Mouse (Mus musculus) embryonic facial prominence, embryonic 12.5 days (tissue): Measurements from ENCODE around the gene Astn2. TPM values are rescaled to one million over a fixed set of nuclear protein-coding genes. Genes with fewer than 3 reads are reported as not detected.

ENCODE experiments used
- ATAC-seq: fragments of 200-750 bp; cut with Nextera tagmentation; 2 replicates; pipeline ENCODE4 v1.8.0; 2017; ENCODE audit not compliant: insufficient number of reproducible peaks, insufficient read depth, low FRiP score, low TSS enrichment
- H3K27ac ChIP-seq: fragments of 300-500 bp; sonication (generic); 2 replicates; pipeline ENCODE4 v1.5.1; 2016; ENCODE audit warnings: mild to moderate bottlenecking
- H3K27me3 ChIP-seq: fragments of 300-500 bp; sonication (generic); 2 replicates; pipeline ENCODE4 v1.6.1; 2016; ENCODE audit warnings: mild to moderate bottlenecking, moderate library complexity
- H3K36me3 ChIP-seq: fragments of 300-500 bp; sonication (generic); 2 replicates; pipeline ENCODE4 v1.6.1; 2016; ENCODE audit warnings: mild to moderate bottlenecking
- H3K4me1 ChIP-seq: fragments of 300-500 bp; sonication (generic); 2 replicates; pipeline ENCODE4 v1.6.1; 2016
- H3K4me2 ChIP-seq: fragments of 300-500 bp; sonication (generic); replicated peaks from 2 replicates; pipeline ENCODE4 v1.6.1; 2016; ENCODE audit warnings: mild to moderate bottlenecking, moderate library complexity
- H3K4me3 ChIP-seq: fragments of 300-500 bp; sonication (generic); 2 replicates; pipeline ENCODE4 v1.5.1; 2016; ENCODE audit warnings: mild to moderate bottlenecking
- H3K9ac ChIP-seq: fragments of 300-500 bp; sonication (generic); 2 replicates; pipeline ENCODE4 v1.6.1; 2016; ENCODE audit warnings: mild to moderate bottlenecking, moderate library complexity
- H3K9me3 ChIP-seq: fragments of 300-500 bp; sonication (generic); 2 replicates; pipeline ENCODE4 v1.6.1; 2016; ENCODE audit warnings: mild to moderate bottlenecking, moderate library complexity
- WGBS: fragments of 180-500 bp; shearing (Covaris S2); methylation state at CpG from one replicate; pipeline ENCODE4 v1.1.7; 2016; 5-methylcytosine and 5-hydroxymethylcytosine counted together
- polyA plus RNA-seq: library from polyadenylated mRNA; unstranded; fragments of >200 nt; fragmentation: Nextera tagmentation; extraction: Ambion mirVana; gene quantifications from 2 replicates; pipeline ENCODE4 v1.2.1, GENCODE M21; 2016

The Astn2 gene
- polyA plus RNA-seq, 1 experiment from 2014 or later: 1.6 TPM

GRCm38 (mm10) chr4:65814176-65814535 is 590.3 kb downstream of the Astn2 start:
- Histone ChIP-seq H3K27me3 (no peaks in the 10 kb centered on the region), H3K4me1 (no peaks in the 10 kb centered on the region), H3K27ac (no peak overlapping the region), H3K36me3 (no peaks in the 10 kb centered on the region), H3K4me3 (no peak overlapping the region), H3K9me3 (no peaks in the 10 kb centered on the region), H3K4me2 (no peak overlapping the region), H3K9ac (no peak overlapping the region)
- 90% methylated on average over 2 of the region's 2 CpGs for WGBS
- no peak for ATAC-seq

DNA sequence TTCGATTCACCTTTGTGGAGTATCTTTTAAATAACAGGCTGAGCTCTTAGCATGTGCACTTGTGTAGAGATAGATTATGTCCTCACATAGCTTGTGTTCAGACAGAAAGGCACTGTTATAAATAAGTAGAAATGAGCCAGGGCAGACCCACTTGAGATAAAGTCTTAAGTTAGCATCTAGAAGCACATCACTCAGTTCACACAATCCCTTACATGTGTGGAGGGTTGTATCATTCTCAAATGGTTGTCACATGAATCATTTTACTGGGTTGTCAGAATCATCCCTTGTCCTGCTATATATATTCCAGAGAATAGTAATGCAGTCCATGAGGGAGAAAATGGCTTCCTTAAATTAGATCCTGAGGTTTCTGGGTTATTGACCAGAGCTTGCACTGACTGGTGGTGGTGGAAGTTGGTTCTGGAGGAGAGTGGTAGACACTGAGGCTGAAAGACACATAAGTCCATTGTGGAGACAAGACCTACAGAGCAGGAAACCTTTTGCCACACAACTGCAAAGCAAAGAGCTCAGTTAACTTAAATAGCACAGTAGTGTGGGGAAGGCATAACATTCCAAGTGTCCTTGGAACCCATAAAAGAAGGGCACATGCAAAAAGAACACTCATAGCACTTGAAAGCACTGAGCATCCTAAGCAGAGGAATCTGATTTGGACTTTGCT is 590.8 kb downstream of the Astn2 start:
- Histone ChIP-seq H3K36me3 (no peaks in the 10 kb centered on the region), H3K4me1 (no peaks in the 10 kb centered on the region), H3K27me3 (no peaks in the 10 kb centered on the region), H3K4me2 (no peak overlapping the region), H3K9me3 (no peaks in the 10 kb centered on the region), H3K4me3 (no peak overlapping the region), H3K9ac (no peak overlapping the region), H3K27ac (no peak overlapping the region)
- no peak for ATAC-seq
- 98% methylated on average over 1 of the region's 1 CpGs for WGBS

GRCm38 (mm10) chr4:65807341-65807740 is 597.1 kb downstream of the Astn2 start:
- H3K9ac ChIP-seq: no peak overlapping the region
- no peak overlapping the region for H3K27ac ChIP-seq
- H3K4me1 ChIP-seq: no peaks in the 10 kb centered on the region
- H3K27me3 ChIP-seq: no peaks in the 10 kb centered on the region
- 85% methylated on average over 3 of the region's 3 CpGs for WGBS
- no peaks in the 10 kb centered on the region for H3K9me3 ChIP-seq
- no peaks in the 10 kb centered on the region for H3K36me3 ChIP-seq
- no peak overlapping the region for H3K4me3 ChIP-seq
- H3K4me2 ChIP-seq: no peak overlapping the region
- ATAC-seq: no peak

DNA sequence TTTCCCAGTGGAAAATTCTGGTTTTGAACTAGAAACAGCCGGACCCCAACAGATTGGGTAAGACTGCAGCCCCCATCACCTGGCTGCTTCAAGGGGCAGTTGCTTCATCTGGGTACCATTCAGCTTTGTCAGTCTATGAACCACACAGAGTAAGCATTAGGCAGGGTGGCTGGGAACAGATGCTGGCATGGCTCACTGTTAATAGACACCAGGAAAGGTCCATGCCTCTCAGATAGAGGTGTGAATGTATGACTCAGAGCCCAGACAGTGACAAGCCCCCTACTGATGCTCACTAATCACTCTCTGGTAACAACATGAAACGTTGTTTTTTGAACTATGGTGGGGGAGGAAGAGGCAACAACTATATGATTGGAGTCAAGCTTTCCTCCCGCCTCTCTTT is 603.2 kb downstream of the Astn2 start:
- Histone ChIP-seq H3K9ac (no peak overlapping the region), H3K27ac (no peak overlapping the region), H3K4me1 (no peaks in the 10 kb centered on the region), H3K4me2 (no peak overlapping the region), H3K36me3 (no peaks in the 10 kb centered on the region), H3K9me3 (no peaks in the 10 kb centered on the region), H3K4me3 (no peak overlapping the region), H3K27me3 (no peaks in the 10 kb centered on the region)
- ATAC-seq: no peak
- WGBS: 73% methylated on average over 3 of the region's 3 CpGs

DNA sequence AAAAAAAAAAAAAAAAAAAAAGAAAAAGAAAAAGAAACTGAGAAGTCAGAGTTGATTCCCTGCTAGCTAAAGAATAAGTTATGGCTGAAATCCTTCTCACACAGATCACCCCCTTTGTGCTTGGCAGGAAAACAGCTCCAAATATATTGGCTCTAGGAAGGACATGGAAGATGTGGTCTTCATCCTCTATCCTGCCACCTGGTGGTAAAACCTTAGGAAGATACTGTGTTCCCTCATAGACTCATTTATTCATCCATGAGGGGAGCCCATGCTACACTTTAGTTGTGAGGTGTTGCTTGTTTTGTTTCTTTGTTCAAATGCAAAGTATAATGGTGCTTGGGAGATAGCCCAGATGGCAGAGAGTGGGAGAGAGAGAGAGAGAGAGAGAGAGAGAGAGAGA is 613.4 kb downstream of the Astn2 start:
- Histone ChIP-seq H3K27ac (no peak overlapping the region), H3K4me2 (no peak overlapping the region), H3K9me3 (no peaks in the 10 kb centered on the region), H3K27me3 (no peaks in the 10 kb centered on the region), H3K9ac (no peak overlapping the region), H3K4me3 (no peak overlapping the region), H3K4me1 (no peaks in the 10 kb centered on the region), H3K36me3 (no peaks in the 10 kb centered on the region)
- ATAC-seq: no peak

DNA sequence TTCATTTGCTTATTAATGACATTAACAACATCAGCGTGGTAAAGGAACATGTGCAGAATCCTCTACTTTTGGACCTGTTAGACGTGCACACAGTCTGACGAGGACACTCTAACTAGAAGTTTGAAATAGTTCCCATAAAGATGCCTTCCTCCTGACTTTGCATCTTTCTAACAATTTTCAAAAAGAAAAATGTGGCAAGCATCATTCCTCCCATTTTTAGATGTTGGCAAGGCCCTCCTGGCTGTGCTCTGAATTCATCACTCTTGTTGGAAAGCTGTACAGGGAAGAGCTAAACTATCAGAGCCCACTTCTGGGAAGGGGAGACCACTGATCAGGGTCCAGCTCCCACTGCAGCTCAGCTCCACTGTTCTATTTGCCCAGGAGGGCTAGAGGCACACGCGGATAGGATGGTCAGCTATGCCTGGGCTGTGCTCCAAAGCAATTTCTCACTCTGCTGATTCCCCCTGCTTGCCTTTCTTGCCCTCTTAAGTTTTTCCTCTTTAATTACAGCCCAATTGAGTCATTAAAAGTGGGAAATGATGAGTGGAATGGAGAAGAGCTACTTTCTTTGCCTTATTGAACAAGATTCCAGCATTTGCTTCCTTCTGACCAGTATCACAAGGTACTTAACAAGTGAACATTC is 630.9 kb downstream of the Astn2 start:
- Histone ChIP-seq H3K4me2 (no peak overlapping the region), H3K9me3 (no peaks in the 10 kb centered on the region), H3K27me3 (no peaks in the 10 kb centered on the region), H3K4me3 (no peak overlapping the region), H3K36me3 (no peaks in the 10 kb centered on the region), H3K4me1 (no peaks in the 10 kb centered on the region), H3K9ac (no peak overlapping the region), H3K27ac (no peak overlapping the region)
- WGBS: 89% methylated on average over 5 of the region's 5 CpGs
- ATAC-seq: no peak

DNA sequence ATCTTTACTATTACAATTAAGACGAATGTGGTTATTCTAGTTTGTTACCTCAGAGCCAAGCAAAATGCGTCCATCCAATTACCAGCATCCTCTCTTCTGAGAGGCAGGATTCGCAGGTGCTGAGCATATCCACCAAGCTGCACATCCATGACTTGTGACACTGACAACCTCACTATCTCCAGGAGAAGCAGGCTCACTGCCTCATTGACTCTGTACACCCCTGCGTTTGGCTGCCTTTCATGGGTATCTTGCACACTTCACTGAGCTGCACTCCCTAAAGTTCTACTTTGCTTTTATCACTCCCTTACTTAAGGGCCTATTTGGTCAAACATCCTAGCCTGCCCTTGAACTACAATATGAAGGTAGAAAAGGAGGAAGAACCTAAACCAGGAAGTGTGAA is 633.5 kb downstream of the Astn2 start:
- no peak for ATAC-seq
- no peaks in the 10 kb centered on the region for H3K36me3 ChIP-seq

DNA sequence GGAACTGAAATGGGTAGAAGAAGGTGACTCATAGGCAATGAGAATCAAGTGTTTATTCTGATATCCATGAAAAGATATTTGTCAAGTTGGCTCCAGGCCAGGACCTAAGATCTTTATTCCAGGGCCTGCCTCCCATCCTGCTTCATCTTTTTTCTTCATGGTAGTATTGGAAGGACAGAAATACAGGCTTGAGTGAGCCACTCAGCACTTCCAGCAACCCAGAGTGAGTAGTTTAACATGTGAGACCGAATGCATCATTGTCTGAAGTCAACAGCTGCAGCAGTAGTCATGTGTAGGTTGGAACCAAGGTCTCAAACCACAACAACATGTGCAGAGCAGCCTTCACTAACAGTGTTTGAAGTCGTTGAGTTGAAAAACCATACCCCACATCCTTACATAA is 636.5 kb downstream of the Astn2 start:
- Histone ChIP-seq H3K36me3 (no peaks in the 10 kb centered on the region), H3K4me2 (no peak overlapping the region), H3K27ac (no peak overlapping the region), H3K27me3 (no peaks in the 10 kb centered on the region), H3K9ac (no peak overlapping the region), H3K9me3 (no peaks in the 10 kb centered on the region), H3K4me3 (no peak overlapping the region), H3K4me1 (no peaks in the 10 kb centered on the region)
- WGBS: 65% methylated on average over 2 of the region's 2 CpGs
- ATAC-seq: no peak

More for the DNA sequence above, 633.5 kb downstream of the Astn2 start:
- Histone ChIP-seq H3K4me2 (no peak overlapping the region), H3K4me1 (no peaks in the 10 kb centered on the region), H3K27ac (no peak overlapping the region), H3K27me3 (no peaks in the 10 kb centered on the region), H3K9ac (no peak overlapping the region), H3K9me3 (no peaks in the 10 kb centered on the region), H3K4me3 (no peak overlapping the region)
- 89% methylated on average over 4 of the region's 4 CpGs for WGBS

GRCm38 (mm10) chr4:65767431-65767830 is 637.0 kb downstream of the Astn2 start:
- Histone ChIP-seq H3K9me3 (no peaks in the 10 kb centered on the region), H3K9ac (no peak overlapping the region), H3K27me3 (no peaks in the 10 kb centered on the region), H3K36me3 (no peaks in the 10 kb centered on the region), H3K27ac (no peak overlapping the region), H3K4me2 (no peak overlapping the region), H3K4me3 (no peak overlapping the region), H3K4me1 (no peaks in the 10 kb centered on the region)
- no peak for ATAC-seq
- 76% methylated on average over 4 of the region's 4 CpGs for WGBS

GRCm38 (mm10) chr4:65765312-65765711 is 639.1 kb downstream of the Astn2 start:
- H3K4me1 ChIP-seq: no peaks in the 10 kb centered on the region
- no peak overlapping the region for H3K4me3 ChIP-seq
- H3K9ac ChIP-seq: no peak overlapping the region
- no peaks in the 10 kb centered on the region for H3K27me3 ChIP-seq
- H3K36me3 ChIP-seq: no peaks in the 10 kb centered on the region
- H3K27ac ChIP-seq: no peak overlapping the region
- H3K9me3 ChIP-seq: no peaks in the 10 kb centered on the region
- no peak overlapping the region for H3K4me2 ChIP-seq
- no peak for ATAC-seq
- WGBS: 70% methylated on average over 3 of the region's 3 CpGs

GRCm38 (mm10) chr4:65764275-65764674 is 640.1 kb downstream of the Astn2 start:
- Histone ChIP-seq H3K9ac (no peak overlapping the region), H3K27me3 (no peaks in the 10 kb centered on the region), H3K4me3 (no peak overlapping the region), H3K36me3 (no peaks in the 10 kb centered on the region), H3K4me2 (no peak overlapping the region), H3K9me3 (no peaks in the 10 kb centered on the region), H3K4me1 (no peaks in the 10 kb centered on the region), H3K27ac (no peak overlapping the region)
- 0 out of 2 replicates have a peak, but pooled peaks have one; percentile 52 for ATAC-seq
- WGBS: 70% methylated on average over 4 of the region's 4 CpGs

GRCm38 (mm10) chr4:65763823-65764222 is 640.6 kb downstream of the Astn2 start:
- 96% methylated on average over 2 of the region's 2 CpGs for WGBS
- no peak for ATAC-seq

More at GRCm38 (mm10) chr4:65763823-65764222, 640.6 kb downstream of the Astn2 start:
- H3K27me3 ChIP-seq: no peaks in the 10 kb centered on the region
- no peak overlapping the region for H3K4me2 ChIP-seq
- no peak overlapping the region for H3K4me3 ChIP-seq
- no peak overlapping the region for H3K9ac ChIP-seq
- no peak overlapping the region for H3K27ac ChIP-seq
- H3K9me3 ChIP-seq: no peaks in the 10 kb centered on the region
- no peaks in the 10 kb centered on the region for H3K4me1 ChIP-seq
- H3K36me3 ChIP-seq: no peaks in the 10 kb centered on the region
